Mouse (Mus musculus): ENCODE measurements around the gene Btbd11. TPM values are rescaled to one million over a fixed set of nuclear protein-coding genes. Genes with fewer than 3 reads are reported as not detected.
A peak's percentile ranks its signal among the peaks of the same experiment; 100 is the strongest.

The Btbd11 gene
- polyA plus RNA-seq, 1 experiment from 2014 or later, result 7.1 TPM

DNA sequence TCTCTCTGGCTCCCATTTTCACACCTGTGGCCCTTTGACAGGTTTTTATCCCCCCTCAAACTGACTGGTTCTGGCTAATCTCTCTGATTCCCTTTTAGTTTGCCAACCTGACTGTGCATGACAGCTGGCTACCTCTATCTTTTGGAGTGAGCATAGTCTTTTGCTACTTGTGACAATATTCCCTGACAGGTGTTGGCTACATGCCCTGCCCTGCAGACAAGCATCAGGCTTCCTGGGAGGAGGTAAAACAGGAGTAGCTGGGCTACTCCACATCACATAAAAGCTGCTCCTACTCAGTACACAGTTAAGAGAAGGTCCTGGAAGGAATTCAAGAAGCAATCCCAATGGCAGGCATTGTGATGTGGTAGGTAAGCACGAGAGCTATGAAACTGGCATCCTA is 60.1 kb downstream of the Btbd11 start:
- DNase-seq (ENCODE audit: low spot score) (no peak), ATAC-seq (no peak)
- H3K36me3 ChIP-seq (ENCODE audit: control insufficient read depth, insufficient read depth, low read length), result no peaks in the 10 kb centered on the region
- H3K9me3 ChIP-seq (replicated peaks; ENCODE audit: control insufficient read depth, low read length), result no peaks in the 10 kb centered on the region
- H3K9ac ChIP-seq (ENCODE audit: low read length), result no peak overlapping the region
- H3K4me3 ChIP-seq (ENCODE audit: low read depth, low read length), result no peak overlapping the region
- peaks cover 6% of the 10 kb centered on the region; the same call in 1 of the 2 replicates for H3K4me1 ChIP-seq (ENCODE audit: control insufficient read depth, insufficient read depth, low read length)
- H3K4me2 ChIP-seq (ENCODE audit: low read length), result no peak overlapping the region
- 58% methylated on average over 1 of the region's 1 CpGs for WGBS
- H3K27me3 ChIP-seq (replicated peaks; ENCODE audit: control insufficient read depth, insufficient read depth, low read length), result no peaks in the 10 kb centered on the region
- no peak overlapping the region for H3K27ac ChIP-seq (ENCODE audit: low read depth, low read length)

DNA sequence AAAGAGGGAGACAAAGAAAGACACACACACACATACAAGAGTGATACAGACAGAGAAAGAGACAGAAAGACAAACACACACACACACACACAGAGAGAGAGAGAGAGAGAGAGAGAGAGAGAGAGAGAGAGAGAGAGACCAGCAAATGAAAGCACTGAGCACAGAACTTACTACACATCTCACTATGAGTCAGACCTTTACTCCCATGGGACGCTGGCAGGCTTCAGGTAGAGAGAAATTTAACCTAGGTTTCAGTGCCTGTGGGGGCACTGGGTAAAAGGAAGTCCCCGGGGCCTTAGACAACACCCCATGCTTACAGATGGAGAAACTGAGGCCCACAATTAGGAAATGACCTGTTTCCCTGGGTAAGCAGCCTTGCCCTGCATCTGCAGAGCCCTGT is 61.3 kb downstream of the Btbd11 start:
- H3K4me1 ChIP-seq (ENCODE audit: control insufficient read depth, insufficient read depth, low read length), result peaks cover 6% of the 10 kb centered on the region; the same call in 1 of the 2 replicates
- no peak overlapping the region for H3K4me3 ChIP-seq (ENCODE audit: low read depth, low read length)
- no peak overlapping the region for H3K9ac ChIP-seq (ENCODE audit: low read length)
- ATAC-seq (no peak), DNase-seq (ENCODE audit: low spot score) (no peak)
- H3K9me3 ChIP-seq (replicated peaks; ENCODE audit: control insufficient read depth, low read length), result no peaks in the 10 kb centered on the region
- no peak overlapping the region for H3K27ac ChIP-seq (ENCODE audit: low read depth, low read length)
- no peaks in the 10 kb centered on the region for H3K27me3 ChIP-seq (replicated peaks; ENCODE audit: control insufficient read depth, insufficient read depth, low read length)
- no peaks in the 10 kb centered on the region for H3K36me3 ChIP-seq (ENCODE audit: control insufficient read depth, insufficient read depth, low read length)
- 85% methylated on average over 2 of the region's 2 CpGs for WGBS
- no peak overlapping the region for H3K4me2 ChIP-seq (ENCODE audit: low read length)

DNA sequence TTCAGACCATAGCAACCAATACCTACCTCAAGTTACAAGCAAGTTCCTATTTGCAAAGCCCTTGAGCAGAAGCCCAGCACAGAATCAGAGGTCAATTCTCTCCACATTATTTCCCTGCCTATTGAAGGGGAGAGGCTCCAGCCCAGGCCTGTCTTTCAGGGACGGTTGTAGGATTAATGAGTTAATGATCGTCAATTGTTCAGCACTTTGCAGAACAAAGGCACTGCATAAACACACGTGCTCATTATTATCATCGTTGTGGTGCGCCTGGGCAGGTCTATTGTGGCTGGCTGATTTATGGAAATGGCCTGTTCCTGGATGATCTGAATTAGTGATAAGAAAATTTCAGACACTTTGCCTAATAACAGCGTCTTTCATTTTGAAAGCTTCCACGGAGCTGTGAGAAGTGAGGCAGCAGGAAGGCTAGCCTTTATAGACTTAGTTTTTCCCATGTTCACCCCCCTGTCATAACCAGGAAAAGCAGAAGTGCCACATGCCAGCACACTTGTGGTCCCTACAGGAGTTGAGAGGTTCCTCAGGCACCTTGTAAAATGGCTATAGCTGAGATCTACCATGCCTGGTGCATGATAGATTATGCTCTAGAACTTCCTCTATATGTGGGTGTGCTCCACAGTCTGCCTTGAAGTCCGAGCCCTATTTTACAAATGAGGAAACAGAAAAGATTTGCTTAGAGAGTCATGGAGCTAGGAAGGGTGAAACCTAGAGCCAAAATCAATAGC is 65.2 kb downstream of the Btbd11 start:
- Histone ChIP-seq H3K9me3 (replicated peaks; ENCODE audit: control insufficient read depth, low read length) (no peaks in the 10 kb centered on the region), H3K4me2 (ENCODE audit: low read length) (no peak overlapping the region), H3K27ac (ENCODE audit: low read depth, low read length) (0 out of 2 replicates have a peak overlapping the region, but pooled peaks have one; percentile 21), H3K36me3 (ENCODE audit: control insufficient read depth, insufficient read depth, low read length) (no peaks in the 10 kb centered on the region), H3K4me1 (ENCODE audit: control insufficient read depth, insufficient read depth, low read length) (peaks cover 6% of the 10 kb centered on the region; the same call in 1 of the 2 replicates), H3K4me3 (ENCODE audit: low read depth, low read length) (no peak overlapping the region), H3K9ac (ENCODE audit: low read length) (no peak overlapping the region), H3K27me3 (replicated peaks; ENCODE audit: control insufficient read depth, insufficient read depth, low read length) (no peaks in the 10 kb centered on the region)
- peak; percentile 37; the same call in 1 of the 2 replicates for ATAC-seq
- WGBS, result 16% methylated on average over 8 of the region's 8 CpGs
- peak; percentile 37 for DNase-seq (ENCODE audit: low spot score)

- H3K27me3 ChIP-seq (replicated peaks; ENCODE audit: control insufficient read depth, insufficient read depth, low read length), result no peaks in the 10 kb centered on the region
- no peak overlapping the region for H3K4me2 ChIP-seq (ENCODE audit: low read length)
- no peak for ATAC-seq
- H3K4me1 ChIP-seq (ENCODE audit: control insufficient read depth, insufficient read depth, low read length), result peaks cover 3% of the 10 kb centered on the region; the same call in 1 of the 2 replicates
- no peaks in the 10 kb centered on the region for H3K36me3 ChIP-seq (ENCODE audit: control insufficient read depth, insufficient read depth, low read length)
- no peak overlapping the region for H3K9ac ChIP-seq (ENCODE audit: low read length)
- WGBS, result 85% methylated on average over 2 of the region's 2 CpGs
- no peaks in the 10 kb centered on the region for H3K9me3 ChIP-seq (replicated peaks; ENCODE audit: control insufficient read depth, low read length)
- no peak overlapping the region for H3K27ac ChIP-seq (ENCODE audit: low read depth, low read length)
- no peak for DNase-seq (ENCODE audit: low spot score)
- no peak overlapping the region for H3K4me3 ChIP-seq (ENCODE audit: low read depth, low read length)
These were observed 66.7 kb downstream of the Btbd11 start for GRCm38 (mm10) chr10:85453221-85453775.

DNA sequence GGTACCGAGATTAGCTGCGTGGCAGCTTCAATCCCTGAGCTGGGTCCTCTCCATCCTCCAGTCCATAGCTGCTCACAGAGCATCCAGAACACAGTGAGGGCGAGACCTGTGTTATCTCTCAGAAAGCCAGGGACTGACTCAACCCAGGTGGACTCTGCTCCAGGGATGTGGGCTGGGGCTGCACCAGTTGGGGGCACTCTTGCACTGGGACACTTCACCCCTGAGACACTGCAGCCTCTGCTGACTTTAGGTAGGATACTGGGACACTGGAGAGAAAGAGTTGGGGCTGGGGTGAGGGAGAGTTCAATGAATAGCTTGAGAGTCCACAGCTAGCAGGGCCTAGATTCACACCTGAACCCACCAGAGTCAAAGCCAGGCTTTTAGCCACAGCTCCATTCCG is 69.4 kb downstream of the Btbd11 start:
- H3K4me3 ChIP-seq (ENCODE audit: low read depth, low read length), result no peak overlapping the region
- H3K27ac ChIP-seq (ENCODE audit: low read depth, low read length), result no peak overlapping the region
- no peak overlapping the region for H3K4me2 ChIP-seq (ENCODE audit: low read length)
- H3K9ac ChIP-seq (ENCODE audit: low read length), result no peak overlapping the region
- H3K9me3 ChIP-seq (replicated peaks; ENCODE audit: control insufficient read depth, low read length), result no peaks in the 10 kb centered on the region
- WGBS, result 58% methylated on average over 4 of the region's 4 CpGs
- no peaks in the 10 kb centered on the region for H3K27me3 ChIP-seq (replicated peaks; ENCODE audit: control insufficient read depth, insufficient read depth, low read length)
- peaks cover 3% of the 10 kb centered on the region; the same call in 1 of the 2 replicates for H3K4me1 ChIP-seq (ENCODE audit: control insufficient read depth, insufficient read depth, low read length)
- no peak for ATAC-seq
- DNase-seq (ENCODE audit: low spot score), result no peak
- H3K36me3 ChIP-seq (ENCODE audit: control insufficient read depth, insufficient read depth, low read length), result no peaks in the 10 kb centered on the region

- Histone ChIP-seq H3K4me3 (ENCODE audit: low read depth, low read length) (no peak overlapping the region), H3K4me1 (ENCODE audit: control insufficient read depth, insufficient read depth, low read length) (no peaks in the 10 kb centered on the region), H3K4me2 (ENCODE audit: low read length) (no peak overlapping the region), H3K9me3 (replicated peaks; ENCODE audit: control insufficient read depth, low read length) (no peaks in the 10 kb centered on the region), H3K36me3 (ENCODE audit: control insufficient read depth, insufficient read depth, low read length) (no peaks in the 10 kb centered on the region), H3K27me3 (replicated peaks; ENCODE audit: control insufficient read depth, insufficient read depth, low read length) (no peaks in the 10 kb centered on the region), H3K9ac (ENCODE audit: low read length) (no peak overlapping the region), H3K27ac (ENCODE audit: low read depth, low read length) (no peak overlapping the region)
- ATAC-seq (peak; percentile 49; the same call in 1 of the 2 replicates), DNase-seq (ENCODE audit: low spot score) (no peak)
- WGBS, result 54% methylated on average over 17 of the region's 17 CpGs
These were observed 72.2 kb downstream of the Btbd11 start for GRCm38 (mm10) chr10:85458744-85459344.

GRCm38 (mm10) chr10:85460736-85461135 is 74.1 kb downstream of the Btbd11 start:
- no peaks in the 10 kb centered on the region for H3K27me3 ChIP-seq (replicated peaks; ENCODE audit: control insufficient read depth, insufficient read depth, low read length)
- 95% methylated on average over 10 of the region's 10 CpGs for WGBS
- no peaks in the 10 kb centered on the region for H3K36me3 ChIP-seq (ENCODE audit: control insufficient read depth, insufficient read depth, low read length)
- no peak overlapping the region for H3K4me3 ChIP-seq (ENCODE audit: low read depth, low read length)
- ATAC-seq (no peak), DNase-seq (ENCODE audit: low spot score) (no peak)
- no peak overlapping the region for H3K27ac ChIP-seq (ENCODE audit: low read depth, low read length)
- H3K4me2 ChIP-seq (ENCODE audit: low read length), result no peak overlapping the region
- H3K4me1 ChIP-seq (ENCODE audit: control insufficient read depth, insufficient read depth, low read length), result peaks cover 10% of the 10 kb centered on the region; the same call in 1 of the 2 replicates
- H3K9me3 ChIP-seq (replicated peaks; ENCODE audit: control insufficient read depth, low read length), result no peaks in the 10 kb centered on the region
- no peak overlapping the region for H3K9ac ChIP-seq (ENCODE audit: low read length)

- Histone ChIP-seq H3K9me3 (replicated peaks; ENCODE audit: control insufficient read depth, low read length) (no peaks in the 10 kb centered on the region), H3K9ac (ENCODE audit: low read length) (no peak overlapping the region), H3K36me3 (ENCODE audit: control insufficient read depth, insufficient read depth, low read length) (no peaks in the 10 kb centered on the region), H3K4me2 (ENCODE audit: low read length) (no peak overlapping the region), H3K27ac (ENCODE audit: low read depth, low read length) (no peak overlapping the region), H3K4me3 (ENCODE audit: low read depth, low read length) (no peak overlapping the region), H3K27me3 (replicated peaks; ENCODE audit: control insufficient read depth, insufficient read depth, low read length) (no peaks in the 10 kb centered on the region), H3K4me1 (ENCODE audit: control insufficient read depth, insufficient read depth, low read length) (peaks cover 20% of the 10 kb centered on the region)
- WGBS, result 31% methylated on average over 6 of the region's 6 CpGs
- ATAC-seq (peak; percentile 79), DNase-seq (ENCODE audit: low spot score) (peak; percentile 82)
These were observed 77.5 kb downstream of the Btbd11 start for GRCm38 (mm10) chr10:85464152-85464551.
